Mouse (Mus musculus): Measurements from ENCODE around the gene Ap1s1. TPM values are rescaled to one million over a fixed set of nuclear protein-coding genes. Genes with fewer than 3 reads are reported as not detected.

Ap1s1 gene
- polyA plus RNA-seq, 1 experiment from 2014 or later = 188 TPM

- Histone ChIP-seq H3K36me3 (ENCODE audit: control insufficient read depth, insufficient read depth, low read length) (no peaks in the 10 kb centered on the region), H3K9me3 (ENCODE audit: control insufficient read depth, low read length) (no peaks in the 10 kb centered on the region), H3K4me2 (ENCODE audit: low read length) (peak within 1 kb of the TSS; percentile 50), H3K9ac (ENCODE audit: low read length) (no peak within 1 kb of the TSS), H3K4me3 (ENCODE audit: low read depth, low read length) (peak within 1 kb of the TSS; percentile 15), H3K4me1 (replicated peaks; ENCODE audit: control insufficient read depth, insufficient read depth, low read length) (peaks cover 22% of the 10 kb centered on the region; the same call in 1 of the 2 replicates), H3K27ac (ENCODE audit: low read depth) (peak within 1 kb of the TSS; percentile 57; the same call in 1 of the 2 replicates), H3K27me3 (replicated peaks; ENCODE audit: control insufficient read depth, insufficient read depth, low read length) (no peaks in the 10 kb centered on the region)
- DNase-seq (ENCODE audit: low spot score) = peak; percentile 80
- 20% methylated on average over 23 of the region's 23 CpGs for WGBS
- peak; percentile 92 for ATAC-seq (replicated peaks; ENCODE audit: low FRiP score, low TSS enrichment, low read depth)
These were observed 26.4 kb upstream of the Ap1s1 start, which contains the start of gene Serpine1 for GRCm38 (mm10) chr5:137072079-137072960. Serpine1 (minus strand) TSS chr5:137072268.

GRCm38 (mm10) chr5:137070881-137071605 lies 25.1 kb upstream of the Ap1s1 start:
- H3K36me3 ChIP-seq (ENCODE audit: control insufficient read depth, insufficient read depth, low read length) = no peaks in the 10 kb centered on the region
- peaks cover 17% of the 10 kb centered on the region; the same call in 1 of the 2 replicates for H3K4me1 ChIP-seq (replicated peaks; ENCODE audit: control insufficient read depth, insufficient read depth, low read length)
- no peaks in the 10 kb centered on the region for H3K27me3 ChIP-seq (replicated peaks; ENCODE audit: control insufficient read depth, insufficient read depth, low read length)
- no peak overlapping the region for H3K27ac ChIP-seq (ENCODE audit: low read depth)
- H3K4me3 ChIP-seq (ENCODE audit: low read depth, low read length) = no peak overlapping the region
- no peak overlapping the region for H3K9ac ChIP-seq (ENCODE audit: low read length)
- DNase-seq (ENCODE audit: low spot score) (no peak), ATAC-seq (replicated peaks; ENCODE audit: low FRiP score, low TSS enrichment, low read depth) (no peak)
- no peak overlapping the region for H3K4me2 ChIP-seq (ENCODE audit: low read length)
- H3K9me3 ChIP-seq (ENCODE audit: control insufficient read depth, low read length) = no peaks in the 10 kb centered on the region
- 84% methylated on average over 19 of the region's 19 CpGs for WGBS

- H3K9ac ChIP-seq (ENCODE audit: low read length) = no peak overlapping the region
- ATAC-seq (replicated peaks; ENCODE audit: low FRiP score, low TSS enrichment, low read depth) (no peak), DNase-seq (ENCODE audit: low spot score) (no peak)
- no peak overlapping the region for H3K4me2 ChIP-seq (ENCODE audit: low read length)
- no peak overlapping the region for H3K27ac ChIP-seq (ENCODE audit: low read depth)
- no peaks in the 10 kb centered on the region for H3K9me3 ChIP-seq (ENCODE audit: control insufficient read depth, low read length)
- no peak overlapping the region for H3K4me3 ChIP-seq (ENCODE audit: low read depth, low read length)
- no peaks in the 10 kb centered on the region for H3K27me3 ChIP-seq (replicated peaks; ENCODE audit: control insufficient read depth, insufficient read depth, low read length)
- 72% methylated on average over 4 of the region's 4 CpGs for WGBS
- H3K4me1 ChIP-seq (replicated peaks; ENCODE audit: control insufficient read depth, insufficient read depth, low read length) = peaks cover 10% of the 10 kb centered on the region; the same call in 1 of the 2 replicates
- no peaks in the 10 kb centered on the region for H3K36me3 ChIP-seq (ENCODE audit: control insufficient read depth, insufficient read depth, low read length)
These were observed 22.8 kb upstream of the Ap1s1 start for GRCm38 (mm10) chr5:137068711-137069110.

GRCm38 (mm10) chr5:137065923-137066322 lies 20.0 kb upstream of the Ap1s1 start:
- no peak overlapping the region for H3K4me3 ChIP-seq (ENCODE audit: low read depth, low read length)
- no peak overlapping the region for H3K4me2 ChIP-seq (ENCODE audit: low read length)
- H3K27ac ChIP-seq (ENCODE audit: low read depth) = no peak overlapping the region
- ATAC-seq (replicated peaks; ENCODE audit: low FRiP score, low TSS enrichment, low read depth) (no peak), DNase-seq (ENCODE audit: low spot score) (no peak)
- 71% methylated on average over 8 of the region's 8 CpGs for WGBS
- no peaks in the 10 kb centered on the region for H3K4me1 ChIP-seq (replicated peaks; ENCODE audit: control insufficient read depth, insufficient read depth, low read length)
- no peaks in the 10 kb centered on the region for H3K36me3 ChIP-seq (ENCODE audit: control insufficient read depth, insufficient read depth, low read length)
- no peaks in the 10 kb centered on the region for H3K9me3 ChIP-seq (ENCODE audit: control insufficient read depth, low read length)
- H3K9ac ChIP-seq (ENCODE audit: low read length) = no peak overlapping the region
- no peaks in the 10 kb centered on the region for H3K27me3 ChIP-seq (replicated peaks; ENCODE audit: control insufficient read depth, insufficient read depth, low read length)

- Histone ChIP-seq H3K9ac (ENCODE audit: low read length) (no peak overlapping the region), H3K27ac (ENCODE audit: low read depth) (no peak overlapping the region), H3K27me3 (replicated peaks; ENCODE audit: control insufficient read depth, insufficient read depth, low read length) (no peaks in the 10 kb centered on the region), H3K9me3 (ENCODE audit: control insufficient read depth, low read length) (no peaks in the 10 kb centered on the region), H3K4me3 (ENCODE audit: low read depth, low read length) (no peak overlapping the region), H3K4me1 (replicated peaks; ENCODE audit: control insufficient read depth, insufficient read depth, low read length) (no peaks in the 10 kb centered on the region), H3K36me3 (ENCODE audit: control insufficient read depth, insufficient read depth, low read length) (no peaks in the 10 kb centered on the region), H3K4me2 (ENCODE audit: low read length) (no peak overlapping the region)
- ATAC-seq (replicated peaks; ENCODE audit: low FRiP score, low TSS enrichment, low read depth) (no peak), DNase-seq (ENCODE audit: low spot score) (no peak)
- 61% methylated on average over 6 of the region's 6 CpGs for WGBS
These were observed 19.5 kb upstream of the Ap1s1 start for GRCm38 (mm10) chr5:137065454-137065853.

- no peaks in the 10 kb centered on the region for H3K27me3 ChIP-seq (replicated peaks; ENCODE audit: control insufficient read depth, insufficient read depth, low read length)
- no peaks in the 10 kb centered on the region for H3K36me3 ChIP-seq (ENCODE audit: control insufficient read depth, insufficient read depth, low read length)
- no peaks in the 10 kb centered on the region for H3K9me3 ChIP-seq (ENCODE audit: control insufficient read depth, low read length)
- H3K9ac ChIP-seq (ENCODE audit: low read length) = no peak overlapping the region
- ATAC-seq (replicated peaks; ENCODE audit: low FRiP score, low TSS enrichment, low read depth) = no peak
- H3K27ac ChIP-seq (ENCODE audit: low read depth) = no peak overlapping the region
- DNase-seq (ENCODE audit: low spot score) = no peak
- no peak overlapping the region for H3K4me3 ChIP-seq (ENCODE audit: low read depth, low read length)
- no peak overlapping the region for H3K4me2 ChIP-seq (ENCODE audit: low read length)
- no peaks in the 10 kb centered on the region for H3K4me1 ChIP-seq (replicated peaks; ENCODE audit: control insufficient read depth, insufficient read depth, low read length)
- WGBS = 88% methylated on average over 5 of the region's 5 CpGs
These were observed 16.7 kb upstream of the Ap1s1 start for GRCm38 (mm10) chr5:137062601-137063000.

- no peak overlapping the region for H3K4me3 ChIP-seq (ENCODE audit: low read depth, low read length)
- no peak for ATAC-seq (replicated peaks; ENCODE audit: low FRiP score, low TSS enrichment, low read depth)
- H3K4me1 ChIP-seq (replicated peaks; ENCODE audit: control insufficient read depth, insufficient read depth, low read length) = no peaks in the 10 kb centered on the region
- no peak overlapping the region for H3K4me2 ChIP-seq (ENCODE audit: low read length)
- no peak overlapping the region for H3K9ac ChIP-seq (ENCODE audit: low read length)
- H3K9me3 ChIP-seq (ENCODE audit: control insufficient read depth, low read length) = no peaks in the 10 kb centered on the region
- H3K36me3 ChIP-seq (ENCODE audit: control insufficient read depth, insufficient read depth, low read length) = no peaks in the 10 kb centered on the region
- H3K27ac ChIP-seq (ENCODE audit: low read depth) = no peak overlapping the region
- no peaks in the 10 kb centered on the region for H3K27me3 ChIP-seq (replicated peaks; ENCODE audit: control insufficient read depth, insufficient read depth, low read length)
- 22% methylated on average over 12 of the region's 12 CpGs for WGBS
- no peak for DNase-seq (ENCODE audit: low spot score)
These were observed 16.0 kb upstream of the Ap1s1 start for GRCm38 (mm10) chr5:137061809-137062481.

GRCm38 (mm10) chr5:137054873-137055272 lies 8.9 kb upstream of the Ap1s1 start:
- ATAC-seq (replicated peaks; ENCODE audit: low FRiP score, low TSS enrichment, low read depth) (no peak), DNase-seq (ENCODE audit: low spot score) (no peak)
- H3K36me3 ChIP-seq (ENCODE audit: control insufficient read depth, insufficient read depth, low read length) = no peaks in the 10 kb centered on the region
- H3K4me2 ChIP-seq (ENCODE audit: low read length) = no peak overlapping the region
- 88% methylated on average over 5 of the region's 5 CpGs for WGBS
- no peaks in the 10 kb centered on the region for H3K9me3 ChIP-seq (ENCODE audit: control insufficient read depth, low read length)
- no peaks in the 10 kb centered on the region for H3K27me3 ChIP-seq (replicated peaks; ENCODE audit: control insufficient read depth, insufficient read depth, low read length)
- no peak overlapping the region for H3K27ac ChIP-seq (ENCODE audit: low read depth)
- H3K4me1 ChIP-seq (replicated peaks; ENCODE audit: control insufficient read depth, insufficient read depth, low read length) = no peaks in the 10 kb centered on the region
- H3K4me3 ChIP-seq (ENCODE audit: low read depth, low read length) = no peak overlapping the region
- H3K9ac ChIP-seq (ENCODE audit: low read length) = no peak overlapping the region
